Comparison of ENCODE assay signal across 29 mouse cellular contexts in the genomic region with DNA sequence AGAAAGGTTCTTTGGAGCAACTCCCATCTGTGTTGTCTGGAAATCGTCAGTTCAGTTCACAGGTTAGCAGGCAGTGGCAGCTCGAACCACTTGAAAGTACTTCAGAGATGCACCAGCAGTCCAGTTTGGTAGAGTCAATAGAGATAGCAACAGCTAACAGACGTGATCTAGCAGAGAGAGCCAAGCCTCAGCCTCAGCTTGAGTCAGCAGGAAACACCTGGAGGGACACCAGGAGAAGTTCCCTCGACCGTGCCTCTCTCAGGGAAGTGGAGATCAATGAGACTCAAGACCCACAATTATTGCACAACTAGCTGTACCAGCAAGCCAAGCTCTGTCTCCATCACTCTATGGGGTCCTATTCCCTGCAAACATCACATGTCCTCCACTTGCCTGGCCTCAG.
DNase-seq lines count a peak whose midpoint lies in the region; ATAC-seq lines count a peak whose summit lies in the region.
"Had no signal": no experiment of that assay in that cellular context is flagged by ENCODE, and none has a peak within 500 bp of the region (broad histone marks: within the 10 kb centered on the region; RNA-seq: fewer than 3 reads in every experiment).

No protein-coding gene starts in this region.

- H3K4me1 ChIP-seq in heart, embryonic 16.5 days (ENCODE audit: control insufficient read depth, insufficient read depth, low read length): no peaks in the 10 kb centered on the region
- H3K4me1 ChIP-seq: embryonic facial prominence, embryonic 10.5 days; embryonic facial prominence, embryonic 15.5 days; forebrain, embryonic 12.5 days; heart, embryonic 15.5 days; liver, embryonic 15.5 days; neural tube, embryonic 15.5 days; stomach, embryonic 15.5 days had no signal

- H3K9me3 ChIP-seq in heart, embryonic 16.5 days (replicated peaks; ENCODE audit: control insufficient read depth, low read length): no peaks in the 10 kb centered on the region
- H3K9me3 ChIP-seq: embryonic facial prominence, embryonic 10.5 days; embryonic facial prominence, embryonic 15.5 days; forebrain, embryonic 12.5 days; heart, embryonic 15.5 days; liver, embryonic 15.5 days; neural tube, embryonic 15.5 days; stomach, embryonic 15.5 days had no signal

- H3K4me3 ChIP-seq in heart, embryonic 16.5 days (ENCODE audit: low read length): no peak overlapping the region
- H3K4me3 ChIP-seq: embryonic facial prominence, embryonic 10.5 days; embryonic facial prominence, embryonic 15.5 days; forebrain, embryonic 12.5 days; heart, embryonic 15.5 days; layer of hippocampus, adult 2 months; liver, embryonic 15.5 days; neural tube, embryonic 15.5 days; stomach, embryonic 15.5 days had no signal

- H3K27me3 ChIP-seq in heart, embryonic 16.5 days (ENCODE audit: control insufficient read depth, insufficient read depth, low read length): no peaks in the 10 kb centered on the region
- H3K27me3 ChIP-seq: embryonic facial prominence, embryonic 15.5 days; forebrain, embryonic 12.5 days; heart, embryonic 15.5 days; liver, embryonic 15.5 days; neural tube, embryonic 15.5 days; stomach, embryonic 15.5 days had no signal

- peak; percentile 52 for ATAC-seq in heart, embryonic 16.5 days (replicated peaks; ENCODE audit: extremely low read depth, insufficient read depth, low FRiP score)
- peak; percentile 66 to 80 for ATAC-seq in hematopoietic stem cell, adult 5-6 weeks (replicated peaks in 1 of 2; ENCODE audit: insufficient read depth in 1 of 2, low FRiP score in 2 of 2, low TSS enrichment in 1 of 2, low read depth in 1 of 2, poor library complexity in 2 of 2, severe bottlenecking in 2 of 2)
- ATAC-seq: CD4-positive, CD25-positive, alpha-beta regulatory T cell, adult 4 months; forebrain, postnatal 0 days; inflammation-experienced regulatory T-cells, adult 6 months had no signal

- 21% methylated on average over 5 of the region's 5 CpGs for WGBS in heart, embryonic 16.5 days

- no peak overlapping the region for H3K9ac ChIP-seq in heart, embryonic 16.5 days (ENCODE audit: low read length)
- H3K9ac ChIP-seq: embryonic facial prominence, embryonic 15.5 days; forebrain, embryonic 12.5 days; forebrain, postnatal 0 days; heart, embryonic 15.5 days; hindbrain, embryonic 14.5 days; liver, embryonic 15.5 days; neural tube, embryonic 15.5 days; stomach, embryonic 15.5 days had no signal

- H3K27ac ChIP-seq in heart, embryonic 16.5 days (ENCODE audit: low read length): no peak overlapping the region
- H3K27ac ChIP-seq: embryonic facial prominence, embryonic 10.5 days; embryonic facial prominence, embryonic 15.5 days; forebrain, embryonic 12.5 days; heart, embryonic 15.5 days; hindbrain, embryonic 14.5 days; layer of hippocampus, adult 2 months; liver, embryonic 15.5 days; neural tube, embryonic 15.5 days; stomach, embryonic 15.5 days had no signal

- no peak overlapping the region for H3K4me2 ChIP-seq in heart, embryonic 16.5 days (ENCODE audit: low read depth, low read length)
- H3K4me2 ChIP-seq: embryonic facial prominence, embryonic 15.5 days; forebrain, embryonic 12.5 days; heart, embryonic 15.5 days; hindbrain, embryonic 14.5 days; liver, embryonic 15.5 days; neural tube, embryonic 15.5 days; stomach, embryonic 15.5 days had no signal

- no peak for DNase-seq in heart, adult 18-20 months
- peak; percentile 2 for DNase-seq in thymus, postnatal 25 days
- DNase-seq in thymus, postnatal 10 days (ENCODE audit: low spot score in 2 of 2): no peak
- DNase-seq in urinary bladder, postnatal 36 days (ENCODE audit: low spot score in 2 of 2): no peak
- no peak for DNase-seq in layer of hippocampus, adult 11-12 months (ENCODE audit: low spot score)
- DNase-seq: adrenal gland, adult 8-10 months; cerebellum, adult 2 months; cerebellum, postnatal 14 days; forebrain, postnatal 0 days; heart, postnatal 4 days; kidney, adult 11 months; kidney, postnatal 14 days; left cerebral cortex, postnatal 4 days; lung, postnatal 36 days; midbrain, embryonic 14.5 days; right cerebral cortex, postnatal 25 days had no signal

- no peaks in the 10 kb centered on the region for H3K36me3 ChIP-seq in heart, embryonic 16.5 days (ENCODE audit: control insufficient read depth, insufficient read depth)
- H3K36me3 ChIP-seq: embryonic facial prominence, embryonic 10.5 days; embryonic facial prominence, embryonic 15.5 days; forebrain, embryonic 12.5 days; heart, embryonic 15.5 days; liver, embryonic 15.5 days; neural tube, embryonic 15.5 days; stomach, embryonic 15.5 days had no signal
